Mouse (Mus musculus) liver, embryonic 16.5 days (tissue): ENCODE data around the gene Abcc1. TPM values are rescaled to one million over a fixed set of nuclear protein-coding genes. Genes with fewer than 3 reads are reported as not detected.

Experiments
- ATAC-seq: fragments of 200-750 bp; cut with Nextera tagmentation; 2 replicates; pipeline ENCODE4 v1.8.0; 2017; ENCODE audit warnings: low read depth, mild to moderate bottlenecking, moderate number of reproducible peaks, moderate library complexity
- H3K27ac ChIP-seq: fragments of 300-500 bp; sonication (generic); 2 replicates; pipeline ENCODE4 v1.5.1; 2014; ENCODE audit warnings: mild to moderate bottlenecking, low read length
- H3K27me3 ChIP-seq: fragments of 300-500 bp; sonication (generic); 2 replicates; pipeline ENCODE4 v1.6.1; 2014; ENCODE audit warnings: low read depth, low read length, mixed read lengths; ENCODE audit not compliant: control insufficient read depth, insufficient read depth
- H3K36me3 ChIP-seq: fragments of 300-500 bp; sonication (generic); 2 replicates; pipeline ENCODE4 v1.6.1; 2014; ENCODE audit warnings: mild to moderate bottlenecking; ENCODE audit not compliant: control insufficient read depth, insufficient read depth
- H3K4me1 ChIP-seq: fragments of 300-500 bp; sonication (generic); 2 replicates; pipeline ENCODE4 v1.6.1; 2014; ENCODE audit warnings: low read depth, low read length, mixed read lengths; ENCODE audit not compliant: control insufficient read depth
- H3K4me2 ChIP-seq: fragments of 300-500 bp; sonication (generic); 2 replicates; pipeline ENCODE4 v1.6.1; 2014; ENCODE audit warnings: low read depth, low read length, mixed read lengths
- H3K4me3 ChIP-seq: fragments of 300-500 bp; sonication (generic); 2 replicates; pipeline ENCODE4 v1.5.1; 2014; ENCODE audit warnings: low read depth, mild to moderate bottlenecking, low read length
- H3K9ac ChIP-seq: fragments of 300-500 bp; sonication (generic); 2 replicates; pipeline ENCODE4 v1.6.1; 2014; ENCODE audit warnings: low read depth, low read length
- H3K9me3 ChIP-seq: fragments of 300-500 bp; sonication (generic); replicated peaks from 2 replicates; pipeline ENCODE4 v1.6.1; 2016; ENCODE audit warnings: low read length; ENCODE audit not compliant: control insufficient read depth
- WGBS: fragments of 180-500 bp; shearing (Covaris S2); extraction: QIAGEN DNeasy Blood & Tissue Kit; methylation state at CpG from one replicate; pipeline ENCODE4 v1.1.7; 2014; ENCODE audit not compliant: insufficient replicate concordance; 5-methylcytosine and 5-hydroxymethylcytosine counted together
- polyA plus RNA-seq: library from polyadenylated mRNA; unstranded; fragments of >200 nt; fragmentation: Nextera tagmentation; extraction: Ambion mirVana; gene quantifications from 2 replicates; pipeline ENCODE4 v1.2.1, GENCODE M21; 2015

The Abcc1 gene
- polyA plus RNA-seq, 1 experiment from 2014 or later, result 2.1 TPM

GRCm38 (mm10) chr16:14439801-14440614, 78.7 kb downstream of the Abcc1 start:
- Histone ChIP-seq H3K4me2 (no peak overlapping the region), H3K9me3 (no peaks in the 10 kb centered on the region), H3K4me1 (no peaks in the 10 kb centered on the region), H3K36me3 (no peaks in the 10 kb centered on the region), H3K9ac (no peak overlapping the region), H3K27me3 (no peaks in the 10 kb centered on the region), H3K4me3 (no peak overlapping the region), H3K27ac (no peak overlapping the region)
- 53% methylated on average over 2 of the region's 2 CpGs for WGBS
- no peak for ATAC-seq

DNA sequence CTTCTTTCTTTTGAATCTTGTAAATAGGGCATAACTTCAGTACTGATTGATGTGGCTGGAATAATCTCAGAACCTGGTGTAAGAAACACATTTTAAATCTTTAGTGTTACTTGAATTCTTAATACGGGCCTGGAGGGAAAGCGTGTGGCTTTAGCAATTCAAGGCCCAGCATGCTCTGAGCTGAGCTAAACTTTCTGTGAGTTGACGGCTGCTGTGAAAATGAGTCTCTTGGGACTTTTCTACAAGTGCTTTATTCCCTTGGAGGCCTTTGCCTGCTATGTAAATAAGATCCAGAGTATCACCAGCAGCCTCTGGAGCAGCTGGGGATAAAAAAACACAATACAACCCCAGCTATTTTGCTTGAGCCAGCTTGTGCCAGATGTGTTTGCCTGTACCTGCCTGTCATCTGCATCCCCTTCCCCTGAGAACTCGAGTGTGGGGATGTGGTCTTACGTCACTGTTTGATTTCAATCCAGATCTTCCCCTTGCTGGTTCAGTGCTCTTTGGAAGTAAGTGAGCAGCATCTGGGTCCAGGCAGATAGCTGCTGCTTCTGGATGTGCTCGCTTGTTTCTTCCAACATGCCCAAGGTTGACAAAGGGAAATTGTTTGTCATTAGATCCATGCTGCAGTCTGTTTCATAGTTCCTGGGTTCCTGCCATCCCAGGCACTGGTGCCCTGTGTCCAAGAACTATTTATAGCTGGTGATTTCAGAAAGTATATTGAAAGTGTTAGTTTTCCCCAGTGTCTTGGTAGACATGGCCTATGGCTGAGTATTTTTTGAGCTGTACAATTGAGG, 82.9 kb downstream of the Abcc1 start:
- no peak overlapping the region for H3K27ac ChIP-seq
- WGBS, result 68% methylated on average over 6 of the region's 6 CpGs

DNA sequence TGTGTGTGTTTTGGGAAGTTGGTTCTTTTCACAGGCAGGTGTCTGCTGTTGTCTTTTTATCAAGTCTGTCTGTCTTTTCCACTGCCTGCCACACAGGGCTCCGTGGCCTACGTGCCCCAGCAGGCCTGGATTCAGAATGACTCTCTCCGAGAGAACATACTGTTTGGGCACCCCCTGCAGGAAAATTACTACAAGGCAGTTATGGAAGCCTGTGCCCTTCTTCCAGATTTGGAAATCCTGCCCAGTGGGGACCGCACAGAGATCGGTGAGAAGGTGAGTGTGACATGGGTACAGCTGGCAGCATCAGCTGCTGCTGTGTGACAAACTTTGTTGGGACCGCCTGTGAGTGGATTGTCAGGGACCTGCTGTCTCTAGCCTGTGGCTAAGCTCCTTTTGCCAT, 83.8 kb downstream of the Abcc1 start:
- no peaks in the 10 kb centered on the region for H3K4me1 ChIP-seq
- H3K4me2 ChIP-seq, result no peak overlapping the region
- no peak overlapping the region for H3K27ac ChIP-seq
- no peaks in the 10 kb centered on the region for H3K27me3 ChIP-seq
- no peaks in the 10 kb centered on the region for H3K36me3 ChIP-seq
- no peaks in the 10 kb centered on the region for H3K9me3 ChIP-seq
- 69% methylated on average over 6 of the region's 6 CpGs for WGBS
- H3K4me3 ChIP-seq, result no peak overlapping the region
- H3K9ac ChIP-seq, result no peak overlapping the region
- no peak for ATAC-seq

More for the DNA sequence above, 82.9 kb downstream of the Abcc1 start:
- Histone ChIP-seq H3K36me3 (no peaks in the 10 kb centered on the region), H3K4me2 (no peak overlapping the region), H3K9ac (no peak overlapping the region), H3K9me3 (no peaks in the 10 kb centered on the region), H3K4me3 (no peak overlapping the region), H3K27me3 (no peaks in the 10 kb centered on the region), H3K4me1 (no peaks in the 10 kb centered on the region)
- no peak for ATAC-seq

DNA sequence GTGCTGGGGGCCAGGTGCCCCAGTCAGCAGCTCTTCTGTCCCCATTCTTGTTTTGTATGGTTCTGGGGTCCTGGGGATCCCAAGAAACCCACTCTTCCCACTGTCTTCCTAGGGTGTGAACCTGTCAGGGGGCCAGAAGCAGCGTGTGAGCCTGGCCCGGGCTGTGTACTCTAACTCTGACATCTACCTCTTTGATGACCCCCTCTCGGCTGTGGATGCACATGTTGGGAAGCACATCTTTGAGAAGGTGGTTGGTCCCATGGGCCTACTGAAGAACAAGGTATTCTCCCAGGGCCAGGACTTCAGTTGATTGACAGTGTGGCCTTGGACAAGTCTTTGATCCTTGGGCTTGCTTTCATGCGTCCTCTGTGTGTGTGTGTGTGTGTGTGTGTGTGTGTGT, 86.0 kb downstream of the Abcc1 start:
- H3K4me2 ChIP-seq, result no peak overlapping the region
- WGBS, result 71% methylated on average over 4 of the region's 4 CpGs
- H3K9ac ChIP-seq, result no peak overlapping the region
- H3K27ac ChIP-seq, result no peak overlapping the region
- no peaks in the 10 kb centered on the region for H3K4me1 ChIP-seq
- H3K27me3 ChIP-seq, result no peaks in the 10 kb centered on the region
- H3K4me3 ChIP-seq, result no peak overlapping the region
- no peaks in the 10 kb centered on the region for H3K9me3 ChIP-seq
- ATAC-seq, result no peak
- no peaks in the 10 kb centered on the region for H3K36me3 ChIP-seq

DNA sequence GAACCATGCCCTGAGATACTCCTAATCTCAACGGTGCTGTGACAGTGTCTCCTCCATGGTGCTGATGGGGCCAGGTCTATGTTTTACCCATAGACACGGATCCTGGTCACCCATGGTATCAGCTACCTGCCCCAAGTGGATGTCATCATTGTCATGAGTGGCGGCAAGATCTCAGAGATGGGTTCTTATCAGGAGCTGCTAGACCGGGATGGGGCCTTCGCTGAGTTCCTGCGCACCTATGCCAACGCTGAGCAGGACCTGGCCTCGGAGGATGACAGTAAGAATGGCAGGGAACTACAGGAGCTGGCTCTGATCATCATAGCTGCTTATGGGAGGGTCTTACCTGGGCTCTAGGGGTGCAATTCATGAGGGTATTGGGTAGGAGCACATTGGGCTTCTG, 86.9 kb downstream of the Abcc1 start:
- Histone ChIP-seq H3K36me3 (no peaks in the 10 kb centered on the region), H3K4me2 (no peak overlapping the region), H3K27me3 (no peaks in the 10 kb centered on the region), H3K9me3 (no peaks in the 10 kb centered on the region), H3K4me1 (no peaks in the 10 kb centered on the region), H3K27ac (no peak overlapping the region), H3K9ac (no peak overlapping the region), H3K4me3 (no peak overlapping the region)
- ATAC-seq, result no peak
- 75% methylated on average over 8 of the region's 8 CpGs for WGBS

- no peaks in the 10 kb centered on the region for H3K36me3 ChIP-seq
- 66% methylated on average over 4 of the region's 4 CpGs for WGBS
- no peak overlapping the region for H3K27ac ChIP-seq
- H3K9ac ChIP-seq, result no peak overlapping the region
- no peaks in the 10 kb centered on the region for H3K27me3 ChIP-seq
- ATAC-seq, result no peak
- no peak overlapping the region for H3K4me3 ChIP-seq
- no peaks in the 10 kb centered on the region for H3K4me1 ChIP-seq
- H3K4me2 ChIP-seq, result no peak overlapping the region
- no peaks in the 10 kb centered on the region for H3K9me3 ChIP-seq
Observed at GRCm38 (mm10) chr16:14449861-14450260, 88.5 kb downstream of the Abcc1 start.

DNA sequence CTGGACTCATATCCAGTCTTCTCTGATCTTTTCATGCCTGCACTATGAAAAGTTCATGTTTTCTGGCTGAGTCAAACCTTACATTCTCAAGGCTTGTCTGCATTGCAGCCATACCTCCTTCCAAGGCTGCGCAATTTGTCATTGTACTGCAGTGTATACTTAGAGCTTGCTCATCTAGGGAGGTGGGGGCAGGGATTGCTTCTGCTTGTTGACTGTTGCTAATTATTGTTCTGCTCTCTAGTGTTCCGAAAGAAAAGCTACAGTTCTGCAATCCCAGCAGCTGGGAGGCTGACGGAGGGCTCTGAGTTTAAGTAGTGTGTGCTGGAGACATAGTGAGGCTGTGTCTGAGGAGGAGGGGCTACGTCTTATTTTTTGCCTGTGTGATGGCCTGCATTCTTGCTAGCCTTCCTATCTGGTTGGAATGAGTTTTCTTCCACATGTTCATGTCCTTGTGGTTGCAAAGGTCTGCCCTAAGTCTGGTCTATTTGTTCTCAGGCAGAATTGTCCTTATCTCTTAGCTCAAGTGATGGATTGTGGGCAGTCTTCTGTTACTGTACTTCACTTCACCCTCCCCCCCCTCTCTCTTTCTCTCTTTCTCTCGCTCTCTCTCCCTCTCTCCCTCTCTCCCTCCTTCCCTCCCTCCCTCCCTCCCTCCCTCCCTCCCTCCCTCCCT, 90.2 kb downstream of the Abcc1 start:
- Histone ChIP-seq H3K27ac (no peak overlapping the region), H3K36me3 (no peaks in the 10 kb centered on the region), H3K4me2 (no peak overlapping the region), H3K27me3 (no peaks in the 10 kb centered on the region), H3K9me3 (no peaks in the 10 kb centered on the region), H3K9ac (no peak overlapping the region), H3K4me1 (no peaks in the 10 kb centered on the region), H3K4me3 (no peak overlapping the region)
- no peak for ATAC-seq
- 47% methylated on average over 5 of the region's 5 CpGs for WGBS

DNA sequence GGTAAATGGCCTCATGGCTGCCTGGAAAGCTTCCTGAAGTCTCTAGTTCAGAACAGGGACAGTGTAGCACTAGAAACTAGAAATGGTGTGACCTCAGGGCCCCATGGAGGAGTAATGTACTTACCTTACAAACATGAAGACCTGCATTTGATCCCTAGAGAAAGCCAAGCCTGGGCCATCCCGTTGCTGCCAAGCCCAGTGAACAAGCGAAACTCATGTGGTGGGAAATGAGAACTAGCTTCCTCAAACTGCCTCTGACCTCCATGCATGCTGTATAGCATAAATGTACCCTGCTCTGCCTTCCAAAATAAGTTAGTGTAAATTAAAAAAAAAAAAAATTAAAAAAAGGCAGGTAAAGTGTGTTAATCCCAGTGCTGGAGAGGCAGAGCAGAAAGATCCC, 101.2 kb downstream of the Abcc1 start:
- WGBS, result 69% methylated on average over 2 of the region's 2 CpGs
- ATAC-seq, result no peak
- Histone ChIP-seq H3K9me3 (no peaks in the 10 kb centered on the region), H3K27ac (no peak overlapping the region), H3K27me3 (no peaks in the 10 kb centered on the region), H3K4me3 (no peak overlapping the region), H3K4me1 (no peaks in the 10 kb centered on the region), H3K4me2 (no peak overlapping the region), H3K36me3 (no peaks in the 10 kb centered on the region), H3K9ac (no peak overlapping the region)

DNA sequence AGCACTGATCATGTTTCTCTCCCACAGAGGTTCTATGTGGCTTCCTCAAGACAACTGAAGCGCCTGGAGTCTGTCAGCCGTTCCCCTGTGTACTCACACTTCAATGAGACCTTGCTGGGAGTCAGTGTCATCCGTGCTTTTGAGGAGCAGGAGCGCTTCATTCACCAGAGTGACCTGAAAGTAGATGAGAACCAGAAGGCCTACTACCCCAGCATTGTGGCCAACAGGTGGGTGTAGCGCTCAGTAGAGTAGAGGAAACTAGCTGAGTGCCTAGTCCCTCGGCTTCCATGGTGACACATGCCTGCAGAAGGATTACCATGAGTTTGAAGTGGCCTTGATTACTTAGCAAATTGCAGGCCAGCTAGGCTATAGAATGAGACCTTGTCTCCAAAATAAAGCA, 103.7 kb downstream of the Abcc1 start:
- H3K36me3 ChIP-seq, result no peaks in the 10 kb centered on the region
- H3K9ac ChIP-seq, result no peak overlapping the region
- no peaks in the 10 kb centered on the region for H3K27me3 ChIP-seq
- H3K4me2 ChIP-seq, result no peak overlapping the region
- H3K4me1 ChIP-seq, result no peaks in the 10 kb centered on the region
- ATAC-seq, result no peak
- no peak overlapping the region for H3K27ac ChIP-seq
- WGBS, result 79% methylated on average over 6 of the region's 6 CpGs
- H3K4me3 ChIP-seq, result no peak overlapping the region
- H3K9me3 ChIP-seq, result no peaks in the 10 kb centered on the region
